Mouse (Mus musculus) liver, embryonic 11.5 days (tissue): Measurements from ENCODE around the gene Gm11037. TPM values are rescaled to one million over a fixed set of nuclear protein-coding genes. Genes with fewer than 3 reads are reported as not detected.

Experiments
- ATAC-seq: fragments of 200-750 bp; cut with Nextera tagmentation; replicated peaks from 2 replicates; pipeline ENCODE4 v1.8.0; 2017; ENCODE audit warnings: moderate number of reproducible peaks, mild to moderate bottlenecking, moderate TSS enrichment, moderate library complexity; ENCODE audit not compliant: low FRiP score
- DNase-seq: peaks from one replicate; pipeline ENCODE4 v3.0.0-alpha.2; 2017; ENCODE audit warnings: low spot score
- H3K27ac ChIP-seq: fragments of 300-500 bp; sonication (generic); 2 replicates; pipeline ENCODE4 v1.5.1; 2014; ENCODE audit warnings: mild to moderate bottlenecking, low read depth, low read length, control low read depth
- H3K27me3 ChIP-seq: fragments of 300-500 bp; sonication (generic); replicated peaks from 2 replicates; pipeline ENCODE4 v1.6.1; 2014; ENCODE audit warnings: low read length, mixed read lengths; ENCODE audit not compliant: control insufficient read depth, insufficient read depth
- H3K36me3 ChIP-seq: fragments of 300-500 bp; sonication (generic); 2 replicates; pipeline ENCODE4 v1.6.1; 2014; ENCODE audit warnings: mild to moderate bottlenecking, low read length, moderate library complexity, mixed read lengths; ENCODE audit not compliant: control insufficient read depth, insufficient read depth
- H3K4me1 ChIP-seq: fragments of 300-500 bp; sonication (generic); replicated peaks from 2 replicates; pipeline ENCODE4 v1.6.1; 2014; ENCODE audit warnings: low read length, mixed read lengths; ENCODE audit not compliant: control insufficient read depth, insufficient read depth
- H3K4me2 ChIP-seq: fragments of 300-500 bp; sonication (generic); 2 replicates; pipeline ENCODE4 v1.6.1; 2014; ENCODE audit warnings: mild to moderate bottlenecking, control low read depth, moderate library complexity
- H3K4me3 ChIP-seq: fragments of 300-500 bp; sonication (generic); 2 replicates; pipeline ENCODE4 v1.5.1; 2014; ENCODE audit warnings: low read depth, low read length, control low read depth
- H3K9ac ChIP-seq: fragments of 300-500 bp; sonication (generic); 2 replicates; pipeline ENCODE4 v1.6.1; 2014; ENCODE audit warnings: low read depth, low read length, control low read depth
- H3K9me3 ChIP-seq: fragments of 300-500 bp; sonication (generic); 2 replicates; pipeline ENCODE4 v1.6.1; 2016; ENCODE audit warnings: low read length, inconsistent platforms, mixed read lengths; ENCODE audit not compliant: control insufficient read depth
- WGBS: fragments of 180-500 bp; shearing (Covaris S2); extraction: QIAGEN DNeasy Blood & Tissue Kit; methylation state at CpG from one replicate; pipeline ENCODE4 v1.1.7; 2014; 5-methylcytosine and 5-hydroxymethylcytosine counted together
- polyA plus RNA-seq: library from polyadenylated mRNA; unstranded; fragments of >200 nt; fragmentation: Nextera tagmentation; extraction: Ambion mirVana; gene quantifications from 2 replicates; pipeline ENCODE4 v1.2.1, GENCODE M21; 2014

Gm11037 gene
- polyA plus RNA-seq, 1 experiment from 2014 or later, result not detected

DNA sequence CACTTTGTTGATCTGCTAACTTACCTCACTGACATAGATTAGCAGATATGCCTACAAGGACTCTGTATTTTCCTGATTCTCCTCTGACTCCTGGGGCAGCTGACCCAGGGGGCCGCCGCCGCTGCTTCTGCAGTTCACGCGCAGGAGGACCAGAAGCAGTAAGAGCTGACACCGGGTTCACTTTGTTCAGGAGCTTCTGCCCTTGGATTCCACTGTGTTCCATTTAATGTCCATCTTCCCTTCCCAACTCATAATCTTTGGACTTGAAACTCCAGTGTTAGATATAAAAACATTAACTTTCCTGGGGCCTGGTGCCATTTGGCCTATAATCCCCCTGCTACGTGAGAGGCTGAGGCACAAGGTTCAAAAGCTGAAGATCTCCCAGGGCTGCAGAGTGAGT lies 30.6 kb downstream of the Gm11037 start:
- WGBS, result 71% methylated on average over 7 of the region's 7 CpGs
- DNase-seq (peak; percentile 30), ATAC-seq (no peak)
- Histone ChIP-seq H3K9me3 (no peaks in the 10 kb centered on the region), H3K9ac (no peak overlapping the region), H3K27ac (no peak overlapping the region), H3K4me1 (peaks cover 7% of the 10 kb centered on the region; the same call in 1 of the 2 replicates), H3K4me2 (no peak overlapping the region), H3K27me3 (no peaks in the 10 kb centered on the region), H3K4me3 (no peak overlapping the region), H3K36me3 (no peaks in the 10 kb centered on the region)

DNA sequence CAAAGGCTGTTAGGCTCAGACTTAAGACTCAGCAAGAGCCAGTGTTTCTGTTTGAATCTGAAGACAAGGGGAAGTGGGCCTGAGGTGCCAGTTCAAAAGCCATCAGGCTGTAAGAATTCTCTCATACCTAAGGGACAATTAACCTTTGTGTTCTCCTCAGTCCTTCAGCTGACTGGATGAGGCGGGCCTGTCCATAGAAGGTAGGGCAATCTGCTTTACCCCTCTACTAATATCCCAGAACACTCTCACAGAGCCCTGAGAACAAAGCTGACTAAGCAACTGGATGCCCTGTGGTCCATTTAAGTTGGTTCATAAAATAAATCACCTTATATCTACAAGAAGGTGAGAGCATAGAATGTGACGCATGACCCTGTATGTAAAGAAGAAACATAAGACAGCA lies 32.9 kb downstream of the Gm11037 start:
- no peak for DNase-seq
- Histone ChIP-seq H3K36me3 (no peaks in the 10 kb centered on the region), H3K9ac (no peak overlapping the region), H3K4me1 (no peaks in the 10 kb centered on the region), H3K4me2 (no peak overlapping the region), H3K27me3 (peaks cover 21% of the 10 kb centered on the region), H3K4me3 (no peak overlapping the region), H3K27ac (no peak overlapping the region), H3K9me3 (no peaks in the 10 kb centered on the region)
- 97% methylated on average over 2 of the region's 2 CpGs for WGBS
- ATAC-seq, result no peak

DNA sequence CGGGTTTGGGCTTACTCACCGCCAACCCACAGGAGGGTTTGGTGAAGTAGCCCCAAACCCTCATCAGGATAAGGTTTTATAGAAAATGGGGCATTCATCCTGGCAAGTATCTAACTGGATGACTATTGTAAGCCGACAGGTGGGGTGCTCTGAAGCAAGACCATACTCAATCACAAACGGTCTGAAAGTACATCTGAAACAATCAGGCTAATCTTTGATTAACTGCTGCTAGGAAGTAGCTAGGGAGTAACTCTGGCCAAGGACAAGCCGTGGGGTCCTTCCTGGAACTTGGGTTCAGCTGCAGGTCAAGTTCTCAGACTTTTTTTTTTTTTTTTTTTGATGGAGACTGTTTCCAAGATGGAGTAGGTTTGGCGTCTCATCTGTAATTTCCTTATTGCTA lies 34.7 kb downstream of the Gm11037 start:
- Histone ChIP-seq H3K36me3 (no peaks in the 10 kb centered on the region), H3K27ac (no peak overlapping the region), H3K4me1 (peaks cover 13% of the 10 kb centered on the region; the same call in 1 of the 2 replicates), H3K4me2 (no peak overlapping the region), H3K9ac (no peak overlapping the region), H3K27me3 (peaks cover 39% of the 10 kb centered on the region), H3K9me3 (no peaks in the 10 kb centered on the region), H3K4me3 (no peak overlapping the region)
- DNase-seq (no peak), ATAC-seq (no peak)
- WGBS, result 75% methylated on average over 6 of the region's 6 CpGs

DNA sequence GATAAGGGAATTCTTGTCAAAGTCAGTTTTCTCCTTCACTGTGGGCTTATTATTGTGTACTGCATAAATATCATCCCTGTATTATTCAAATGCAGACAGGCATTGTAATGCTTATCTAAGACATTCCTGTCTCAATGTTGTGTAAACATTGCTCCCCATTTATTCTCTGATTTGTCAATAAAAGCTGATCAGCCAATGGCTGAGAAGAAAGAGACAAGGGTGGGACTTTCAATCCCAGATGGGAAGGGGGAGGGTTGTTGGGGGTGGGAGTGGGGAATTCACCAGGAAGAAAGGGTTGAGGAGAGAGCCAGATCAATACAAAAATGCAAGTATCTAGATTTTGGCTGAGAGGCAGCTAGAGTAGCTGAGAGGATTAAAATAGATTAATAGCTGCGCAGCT lies 35.6 kb downstream of the Gm11037 start:
- ATAC-seq (no peak), DNase-seq (no peak)
- WGBS, result 65% methylated on average over 1 of the region's 1 CpGs
- no peaks in the 10 kb centered on the region for H3K36me3 ChIP-seq
- H3K9me3 ChIP-seq, result no peaks in the 10 kb centered on the region
- H3K4me3 ChIP-seq, result no peak overlapping the region
- H3K4me1 ChIP-seq, result peaks cover 13% of the 10 kb centered on the region; the same call in 1 of the 2 replicates
- no peak overlapping the region for H3K9ac ChIP-seq
- H3K27ac ChIP-seq, result no peak overlapping the region
- peaks cover 49% of the 10 kb centered on the region for H3K27me3 ChIP-seq
- no peak overlapping the region for H3K4me2 ChIP-seq

DNA sequence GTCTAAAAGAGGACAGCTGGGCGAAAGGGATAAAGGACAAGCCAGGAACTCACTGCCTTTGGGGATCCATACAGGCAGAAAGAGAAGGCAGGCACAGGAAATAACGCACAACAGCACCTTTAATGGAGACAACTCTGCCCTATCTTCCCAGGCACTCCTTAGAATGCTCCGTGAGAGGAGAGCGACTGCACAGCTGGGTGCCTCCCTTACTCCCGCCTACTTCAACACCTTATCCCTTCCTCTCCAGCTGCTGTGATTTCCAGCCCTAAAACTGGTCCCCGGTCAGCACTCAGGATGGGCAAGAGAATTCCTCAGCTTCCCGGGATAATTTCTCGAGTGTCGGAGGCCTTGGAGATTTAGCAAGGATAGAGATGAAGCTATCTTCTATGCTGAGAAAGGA lies 37.6 kb downstream of the Gm11037 start:
- H3K9me3 ChIP-seq, result no peaks in the 10 kb centered on the region
- H3K4me3 ChIP-seq, result peak overlapping the region; percentile 19
- H3K27me3 ChIP-seq, result peaks cover 53% of the 10 kb centered on the region
- peak overlapping the region; percentile 52 for H3K4me2 ChIP-seq
- peaks cover 13% of the 10 kb centered on the region; the same call in 1 of the 2 replicates for H3K4me1 ChIP-seq
- no peak for ATAC-seq
- H3K27ac ChIP-seq, result no peak overlapping the region
- H3K36me3 ChIP-seq, result no peaks in the 10 kb centered on the region
- 13% methylated on average over 9 of the region's 9 CpGs for WGBS
- DNase-seq, result no peak
- no peak overlapping the region for H3K9ac ChIP-seq

GRCm38 (mm10) chr2:131171401-131172104 lies 38.3 kb downstream of the Gm11037 start:
- no peak overlapping the region for H3K27ac ChIP-seq
- DNase-seq (no peak), ATAC-seq (no peak)
- H3K4me2 ChIP-seq, result peak overlapping the region; percentile 52
- H3K9me3 ChIP-seq, result no peaks in the 10 kb centered on the region
- H3K4me1 ChIP-seq, result peaks cover 14% of the 10 kb centered on the region
- H3K27me3 ChIP-seq, result peaks cover 53% of the 10 kb centered on the region
- H3K4me3 ChIP-seq, result peak overlapping the region; percentile 19
- H3K9ac ChIP-seq, result no peak overlapping the region
- no peaks in the 10 kb centered on the region for H3K36me3 ChIP-seq
- WGBS, result 6% methylated on average over 43 of the region's 43 CpGs

- no peak overlapping the region for H3K9ac ChIP-seq
- WGBS, result 32% methylated on average over 9 of the region's 9 CpGs
- H3K4me1 ChIP-seq, result peaks cover 22% of the 10 kb centered on the region
- H3K4me3 ChIP-seq, result no peak overlapping the region
- H3K36me3 ChIP-seq, result peaks cover 3% of the 10 kb centered on the region; the same call in 1 of the 2 replicates
- peaks cover 53% of the 10 kb centered on the region for H3K27me3 ChIP-seq
- H3K4me2 ChIP-seq, result 0 out of 2 replicates have a peak overlapping the region, but pooled peaks have one; percentile 6
- DNase-seq (no peak), ATAC-seq (peak; percentile 55)
- H3K27ac ChIP-seq, result no peak overlapping the region
- H3K9me3 ChIP-seq, result no peaks in the 10 kb centered on the region
Observed at GRCm38 (mm10) chr2:131172322-131172721, 39.0 kb downstream of the Gm11037 start.

DNA sequence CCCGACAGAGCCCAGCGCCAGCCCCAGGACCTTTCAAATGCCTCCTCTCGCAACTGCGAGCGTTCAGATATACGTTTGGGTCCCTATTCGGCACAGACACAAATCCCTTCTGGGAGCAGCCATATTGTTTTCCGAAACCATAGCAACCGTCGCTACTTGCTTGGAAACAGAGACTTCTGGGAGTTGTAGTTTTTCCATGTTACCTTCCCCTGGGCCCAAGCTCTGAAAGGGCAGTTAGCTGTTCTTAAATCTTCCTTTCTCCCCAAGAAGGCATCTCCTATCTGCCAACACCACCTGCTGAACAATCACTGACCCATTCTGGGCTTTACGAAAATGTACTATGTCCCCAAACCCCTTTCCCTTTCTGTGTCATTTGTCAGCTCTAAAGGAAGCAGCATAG lies 41.4 kb downstream of the Gm11037 start:
- H3K4me3 ChIP-seq, result peak overlapping the region; percentile 35
- H3K36me3 ChIP-seq, result peaks cover 5% of the 10 kb centered on the region; the same call in 1 of the 2 replicates
- no peak overlapping the region for H3K27ac ChIP-seq
- H3K4me2 ChIP-seq, result peak overlapping the region; percentile 74
- H3K27me3 ChIP-seq, result peaks cover 46% of the 10 kb centered on the region
- H3K4me1 ChIP-seq, result peaks cover 35% of the 10 kb centered on the region
- H3K9me3 ChIP-seq, result no peaks in the 10 kb centered on the region
- H3K9ac ChIP-seq, result no peak overlapping the region; the same call in 1 of the 2 replicates
- ATAC-seq (peak; percentile 54), DNase-seq (peak; percentile 65)
- WGBS, result 3% methylated on average over 11 of the region's 11 CpGs
